Mouse (Mus musculus) urinary bladder, postnatal 10 days (tissue): ENCODE data around the gene Bivm.

Source experiments
- DNase-seq: peaks from one replicate; pipeline ENCODE4 v3.0.0; 2022; ENCODE audit warnings: low spot score

Bivm gene

GRCm38 (mm10) chr1:44118239-44119054, at the start of gene Bivm, which contains the start of gene Kdelc1:
Bivm (plus strand) TSS chr1:44118957.
Kdelc1 (minus strand) TSS chr1:44118808.
- peak; percentile 50 for DNase-seq

DNA sequence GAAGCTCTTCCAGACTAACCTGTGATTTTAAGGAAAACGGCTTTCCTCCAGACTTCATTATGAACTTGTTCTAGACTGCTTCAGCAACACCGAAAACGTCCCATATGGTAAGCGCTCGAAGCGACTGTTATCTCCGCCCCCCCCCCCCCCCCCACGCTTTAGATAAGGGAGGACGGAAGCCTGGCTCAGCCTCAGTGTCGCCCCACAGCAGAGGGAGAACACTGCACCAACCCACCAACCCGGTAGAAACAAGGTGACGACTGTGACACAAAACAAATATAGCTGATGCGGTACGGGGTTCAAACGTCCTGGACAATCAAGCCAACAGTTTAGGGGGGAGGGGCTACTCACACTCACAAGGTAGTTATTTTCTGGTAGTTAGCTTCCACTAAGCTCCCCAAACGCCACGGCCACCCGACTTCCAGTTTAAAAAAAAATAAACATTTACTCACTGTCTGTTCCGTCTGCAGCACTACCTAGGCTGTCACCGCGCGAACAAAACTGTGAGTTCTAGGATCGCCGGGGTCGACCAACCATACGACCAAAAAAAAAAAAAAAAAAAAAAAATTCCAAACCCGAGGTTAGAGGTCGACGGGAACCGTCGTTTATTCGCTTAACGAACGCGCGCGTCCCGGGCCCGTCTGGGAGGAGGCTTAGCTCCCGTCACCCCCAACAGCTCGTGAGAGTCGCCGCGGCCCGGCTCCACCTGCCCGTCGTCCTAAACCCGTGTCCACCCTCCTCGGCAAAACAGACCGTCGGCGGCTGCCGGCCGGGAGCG, 17.1 kb upstream of the Bivm start:
- DNase-seq = no peak

DNA sequence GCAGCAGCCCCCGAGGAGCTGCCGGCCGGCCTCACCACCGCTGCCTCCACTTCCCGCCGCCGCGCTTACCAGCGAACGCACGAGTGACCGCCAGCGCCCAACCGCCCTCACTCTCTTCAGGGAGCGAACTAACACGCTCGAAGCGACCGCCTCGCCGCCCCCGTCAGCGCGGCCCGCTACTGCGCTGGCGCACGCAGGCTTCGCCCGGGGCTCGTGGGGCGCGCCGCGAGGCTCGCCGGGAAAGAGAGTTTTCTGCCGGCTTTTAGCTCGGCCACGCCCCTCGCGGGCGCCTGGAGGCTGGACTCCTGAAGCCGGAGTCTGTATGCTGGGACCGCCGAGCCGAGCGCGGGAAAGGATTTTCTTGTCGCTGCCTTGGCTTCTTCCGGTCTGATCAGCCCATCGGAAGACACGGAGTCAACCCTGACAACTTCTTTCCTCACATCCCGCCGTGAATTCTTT, 16.5 kb upstream of the Bivm start, which contains the start of gene Tex30:
TSS of gene Tex30 (minus strand) at position 183 of the 459 bp plus-strand sequence.
- DNase-seq = peak; percentile 70

- DNase-seq = no peak
Measured at GRCm38 (mm10) chr1:44102939-44103338, 15.8 kb upstream of the Bivm start.

DNA sequence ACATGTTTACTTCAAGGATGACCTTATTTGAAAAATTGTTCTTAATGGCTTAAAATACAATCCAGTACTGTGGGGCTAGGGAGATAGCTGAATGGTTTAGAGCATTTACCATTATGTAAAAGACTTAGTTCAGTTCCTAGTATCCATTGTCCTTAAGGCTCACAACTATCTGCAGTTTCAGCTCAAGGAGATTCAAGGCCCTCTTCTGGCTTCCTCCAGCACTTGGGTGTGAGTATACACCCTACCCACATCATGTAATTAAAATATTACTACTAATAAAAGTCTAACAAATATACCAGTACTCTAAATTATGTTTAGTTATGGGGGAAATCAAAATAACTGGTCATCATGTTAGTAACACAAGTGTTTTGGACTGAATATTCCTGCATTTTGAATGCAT, 1.2 kb upstream of the Bivm start:
- DNase-seq = no peak

DNA sequence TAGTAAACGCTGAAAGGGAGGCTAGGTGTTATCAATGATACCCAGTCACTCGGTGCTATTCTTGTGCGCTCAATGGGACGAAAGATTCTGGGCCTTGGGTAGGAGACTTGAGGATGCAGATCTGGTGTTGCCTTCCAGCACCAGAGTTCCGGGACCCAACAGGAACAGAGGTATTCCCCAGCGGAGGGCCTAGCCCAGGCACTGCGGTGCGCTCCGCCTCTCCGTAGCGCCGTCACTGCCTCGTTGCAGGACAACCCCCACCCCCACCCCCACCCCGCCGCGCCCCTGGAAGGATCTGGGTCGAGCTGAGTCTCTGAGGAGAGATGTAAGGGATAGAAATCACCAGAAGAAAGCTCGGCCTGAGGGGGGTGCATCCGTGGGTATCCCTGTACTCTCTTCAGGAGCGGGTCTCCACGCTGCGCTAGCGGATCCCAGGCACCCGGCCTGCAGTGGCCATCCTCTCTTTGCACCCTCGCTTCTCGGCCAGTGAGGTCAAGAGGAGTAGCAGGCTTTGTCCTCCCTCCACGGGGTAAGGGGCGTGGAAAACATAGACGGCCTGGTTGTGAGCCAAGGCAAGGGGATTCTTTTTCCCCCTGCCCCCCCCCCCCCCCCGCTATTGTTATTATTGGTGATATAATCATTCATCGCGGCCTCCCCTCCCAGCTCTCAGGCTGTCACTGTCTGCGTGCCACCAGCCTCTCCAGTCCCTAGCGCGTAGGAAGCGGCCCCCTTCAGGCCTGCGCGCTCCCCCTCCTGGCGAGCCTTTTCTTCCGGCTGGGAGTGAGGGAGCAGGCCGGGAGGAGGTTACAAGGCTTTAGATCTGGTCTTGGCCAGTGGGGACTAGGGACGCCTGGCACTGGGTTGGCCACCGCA, 680 bp downstream of the Bivm start:
- peak; percentile 38 for DNase-seq

- no peak for DNase-seq
Measured at GRCm38 (mm10) chr1:44120074-44120406, 1.3 kb downstream of the Bivm start.

DNA sequence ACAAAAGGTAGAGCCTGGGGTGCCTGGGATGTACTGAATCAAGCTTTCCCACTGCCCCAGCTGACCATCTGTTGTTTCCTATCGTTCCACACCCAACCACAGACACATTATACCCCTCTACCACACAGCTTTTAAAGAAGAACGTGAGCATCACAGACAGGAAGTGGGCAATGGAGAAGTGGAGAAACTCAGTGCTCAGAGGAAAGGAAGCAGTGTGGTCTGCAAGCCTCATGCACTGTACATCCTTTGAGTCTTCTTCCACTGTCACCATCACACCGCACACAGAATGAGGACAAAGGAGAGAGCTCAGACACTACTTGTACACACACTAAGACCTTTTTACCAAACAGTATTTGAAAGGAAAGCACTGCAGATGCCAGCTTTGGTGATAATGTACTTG, 3.5 kb downstream of the Bivm start:
- no peak for DNase-seq

DNA sequence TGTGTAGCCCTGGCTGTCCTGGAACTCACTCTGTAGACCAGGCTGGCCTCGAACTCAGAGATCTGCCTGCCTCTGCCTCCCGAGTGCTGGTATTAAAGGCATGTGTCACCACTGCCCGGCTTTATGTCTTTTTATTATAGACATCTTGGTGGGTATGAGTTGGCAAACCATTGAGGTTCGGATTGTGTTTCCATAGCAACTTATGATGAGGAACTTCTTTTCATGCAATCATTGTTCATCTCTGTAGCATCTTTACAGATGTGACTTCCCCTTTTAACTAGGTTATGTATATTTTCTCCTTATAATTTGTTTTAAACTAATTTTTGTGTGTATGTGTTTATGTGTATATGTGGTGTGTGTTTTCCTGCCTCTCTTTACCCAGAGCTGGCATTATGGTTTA, 6.8 kb downstream of the Bivm start:
- no peak for DNase-seq

DNA sequence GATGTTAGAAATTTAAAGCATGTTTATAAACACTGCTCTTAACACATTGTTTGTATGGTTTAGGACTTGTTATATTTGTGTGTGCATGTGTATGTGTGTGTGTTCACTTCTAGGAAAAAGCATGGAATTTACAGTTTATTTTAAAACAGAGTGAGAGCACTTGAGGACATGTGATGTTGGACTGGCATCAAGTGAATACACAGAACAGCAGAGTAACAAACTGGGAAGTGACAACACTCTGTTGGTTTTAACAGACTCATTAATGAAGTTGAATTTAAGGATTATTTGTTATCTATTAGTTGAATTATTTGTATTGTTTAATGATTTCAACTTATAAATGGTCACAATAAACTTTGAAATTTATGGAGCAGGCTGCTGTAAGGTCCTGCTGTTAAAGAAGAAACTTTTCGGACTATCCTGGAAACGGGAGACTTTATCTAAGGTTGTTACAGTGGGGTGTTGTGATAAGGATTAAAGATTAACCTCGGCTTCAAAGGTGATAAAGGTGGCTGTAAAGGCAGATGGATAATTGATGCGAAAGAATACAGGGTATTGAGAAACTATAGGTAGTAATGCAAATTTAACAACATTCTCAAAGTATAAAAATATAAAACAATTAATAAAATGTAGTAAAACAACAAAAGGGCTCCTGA, 11.3 kb downstream of the Bivm start:
- DNase-seq = no peak

DNA sequence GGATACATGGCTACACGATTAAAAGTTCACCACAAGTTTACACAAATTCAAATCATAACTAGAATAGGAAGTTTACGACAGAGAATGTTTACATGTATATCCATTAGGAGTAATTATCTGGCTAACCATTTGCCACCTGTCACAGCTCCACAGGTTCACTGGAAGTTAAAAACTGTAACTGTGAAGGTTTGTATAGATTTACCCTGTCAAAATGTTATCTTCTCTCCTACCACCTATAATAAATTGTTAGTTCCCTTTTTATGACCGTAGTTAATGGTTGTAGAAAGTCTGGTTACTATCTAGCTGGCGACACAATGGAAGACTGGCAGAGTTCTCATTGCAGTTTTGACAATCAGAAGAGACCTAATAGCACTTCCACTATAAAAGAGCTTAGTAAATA, 21.5 kb downstream of the Bivm start:
- DNase-seq = no peak

DNA sequence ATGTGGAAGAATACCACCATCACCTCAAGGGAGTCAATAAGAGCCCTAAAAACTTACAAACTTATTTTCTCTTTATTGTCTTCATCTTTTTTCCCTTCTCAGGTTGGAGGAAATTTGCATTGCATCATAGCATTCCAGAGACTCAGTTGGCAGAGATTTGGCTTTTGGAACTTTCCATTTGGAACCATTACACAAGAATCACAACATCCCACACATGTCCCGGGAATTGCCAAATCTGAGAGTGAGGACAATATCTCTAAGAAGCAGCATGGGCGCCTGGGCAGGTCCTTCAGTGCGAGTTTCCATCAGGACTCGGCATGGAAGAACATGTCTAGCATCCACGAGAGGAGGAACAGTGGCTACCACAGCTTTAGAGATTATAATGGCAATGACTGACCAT, 24.0 kb downstream of the Bivm start:
- DNase-seq = no peak

- DNase-seq = peak; percentile 32
Measured at GRCm38 (mm10) chr1:44147563-44148381, 29.0 kb downstream of the Bivm start, which contains the start of gene Ercc5. Ercc5 (plus strand) TSS chr1:44147744.

DNA sequence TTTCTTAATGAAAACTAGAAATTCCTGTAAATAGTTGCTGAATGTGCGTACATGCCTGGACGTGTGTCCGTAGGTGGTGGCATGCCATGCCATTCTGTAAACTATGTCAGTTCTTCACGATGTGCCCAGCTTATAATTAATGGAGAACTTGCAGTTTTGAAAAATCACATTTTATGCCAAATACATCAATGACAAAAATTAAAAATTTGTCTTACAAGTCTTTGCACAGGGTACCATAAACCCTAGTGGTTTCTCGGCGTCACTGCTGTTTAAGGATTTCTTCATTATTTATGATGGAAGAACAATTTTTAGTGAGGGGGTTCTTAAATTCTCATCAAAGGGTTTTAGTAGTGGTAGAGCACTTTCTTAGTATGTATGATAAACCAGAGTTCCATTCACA, 29.9 kb downstream of the Bivm start:
- DNase-seq = no peak

DNA sequence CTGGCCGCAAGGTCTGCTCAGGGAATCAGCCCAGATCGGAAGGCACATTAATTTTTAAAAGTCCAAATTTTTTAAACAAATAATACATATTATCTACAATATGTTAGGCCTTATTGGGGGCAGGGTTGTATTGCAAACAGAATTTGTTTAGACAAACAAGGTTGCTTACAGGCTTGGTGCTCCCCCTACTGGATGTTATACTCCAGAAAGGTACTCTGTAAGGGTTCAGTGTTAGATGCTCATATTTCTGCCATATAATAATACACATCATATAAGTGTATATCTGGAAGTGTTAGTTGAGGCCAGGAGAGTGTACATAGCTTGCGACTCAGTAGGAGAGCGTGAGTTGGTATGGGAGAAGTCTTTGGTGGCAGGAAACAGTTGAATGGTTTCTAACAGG, 36.5 kb downstream of the Bivm start:
- DNase-seq = no peak

- DNase-seq = no peak
Measured at GRCm38 (mm10) chr1:44158317-44158716, 39.6 kb downstream of the Bivm start.

DNA sequence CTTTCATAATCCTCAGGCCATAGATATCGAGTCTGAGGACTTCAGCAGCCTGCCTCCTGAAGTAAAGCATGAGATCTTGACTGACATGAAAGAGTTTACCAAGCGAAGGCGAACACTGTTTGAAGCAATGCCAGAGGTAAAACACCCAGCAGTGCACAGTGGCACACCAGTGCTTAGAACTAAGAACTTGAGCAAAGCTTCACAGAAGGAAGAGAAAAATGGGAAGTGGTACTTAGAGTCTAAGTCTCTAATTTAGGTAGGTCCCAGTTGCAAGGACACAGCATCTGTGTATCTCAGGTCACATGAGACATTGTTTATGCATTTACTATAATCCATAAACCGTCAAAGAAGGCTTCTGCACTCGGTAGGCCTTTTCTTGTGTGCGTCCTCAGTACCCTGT, 43.1 kb downstream of the Bivm start:
- no peak for DNase-seq

DNA sequence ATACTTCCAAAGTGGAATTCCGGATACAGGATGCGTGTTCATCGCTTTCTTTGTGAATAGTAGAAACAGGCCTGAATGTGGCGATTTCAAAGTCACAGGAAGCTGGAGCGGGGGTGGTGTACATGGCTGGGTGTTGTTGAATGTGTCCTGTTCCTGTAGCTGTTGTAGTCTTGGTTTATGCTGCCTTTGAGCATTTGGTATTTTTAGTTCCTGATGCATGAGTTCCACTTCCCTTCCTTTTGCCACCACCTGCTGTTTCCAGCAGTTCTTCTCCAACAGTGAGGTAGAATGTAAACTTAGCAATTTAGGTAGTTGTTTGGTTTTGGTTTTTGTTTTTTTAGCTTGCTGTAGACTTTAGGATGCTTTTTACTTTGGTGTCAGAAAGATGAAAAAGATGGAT, 43.6 kb downstream of the Bivm start:
- no peak for DNase-seq

GRCm38 (mm10) chr1:44167859-44168383, 49.2 kb downstream of the Bivm start:
- DNase-seq = no peak

DNA sequence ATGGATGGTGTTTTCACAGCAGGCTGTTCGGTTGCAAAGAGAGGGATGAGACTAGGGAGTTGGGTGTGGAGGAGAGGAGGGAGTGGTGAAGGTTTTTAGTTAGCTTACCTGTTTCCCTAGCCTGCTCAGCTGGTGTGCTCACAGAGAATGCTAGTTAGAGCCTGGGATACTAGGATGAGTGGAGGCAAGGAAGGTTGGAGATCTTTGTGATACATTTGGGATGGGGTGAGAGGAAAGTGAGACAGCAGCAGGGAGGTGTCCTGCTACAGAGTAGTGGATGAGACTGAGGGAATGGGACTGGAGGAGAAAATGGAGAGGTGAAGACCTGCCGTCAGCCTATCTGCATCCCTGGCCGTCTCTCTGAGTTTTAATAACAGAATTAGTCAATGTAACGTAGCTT, 53.9 kb downstream of the Bivm start:
- no peak for DNase-seq

GRCm38 (mm10) chr1:44173903-44174302, 55.1 kb downstream of the Bivm start:
- no peak for DNase-seq
